Mouse (Mus musculus) liver, postnatal 0 days (tissue): Measurements from ENCODE around the gene Noxred1.

Experiments
- CTCF ChIP-seq: sonication (generic); IDR thresholded peaks from 2 replicates; pipeline ENCODE4 v1.5.1; 2016; ENCODE audit warnings: antibody characterized with exemption, low read depth
- EP300 ChIP-seq: IDR thresholded peaks from 2 replicates; pipeline ENCODE4 v1.6.1; 2016; ENCODE audit warnings: antibody characterized with exemption, low read depth, mild to moderate bottlenecking

- no peak for TF ChIP-seq CTCF
- no peak for TF ChIP-seq EP300
Measured at GRCm38 (mm10) chr12:87216053-87216452, 22.5 kb downstream of the Noxred1 start.
